In genomic region chr11:117967249-117968015, GRCm38 (mm10) we compare ENCODE assay signal across 8 mouse cellular contexts. TPM values are rescaled to one million over a fixed set of nuclear protein-coding genes. Genes with fewer than 3 reads are reported as not detected.
DNase-seq lines count a peak whose midpoint lies in the region; ATAC-seq and TF ChIP-seq lines count a peak whose summit lies in the region.

No protein-coding gene starts in this region.

- peaks cover 6% of the 10 kb centered on the region; the same call in 1 of the 2 replicates for H3K36me3 ChIP-seq in forebrain, embryonic 14.5 days (ENCODE audit: control insufficient read depth, insufficient read depth, low read length)
- H3K36me3 ChIP-seq in liver, embryonic 14.5 days (replicated peaks; ENCODE audit: control insufficient read depth, insufficient read depth, low read depth) = peaks cover 9% of the 10 kb centered on the region

- ATAC-seq in forebrain, embryonic 14.5 days = no peak
- ATAC-seq in liver, embryonic 14.5 days (ENCODE audit: insufficient read depth) = no peak
- ATAC-seq in frontal cortex, adult (ENCODE audit: low TSS enrichment) = no peak
- ATAC-seq in erythroid progenitor cell, adult 5-6 weeks (replicated peaks; ENCODE audit: low FRiP score, poor library complexity, severe bottlenecking) = no peak

- H3K9me3 ChIP-seq in forebrain, embryonic 14.5 days (replicated peaks; ENCODE audit: control insufficient read depth, low read length) = no peaks in the 10 kb centered on the region
- no peaks in the 10 kb centered on the region for H3K9me3 ChIP-seq in liver, embryonic 14.5 days (ENCODE audit: control insufficient read depth, low read length)

- TF ChIP-seq CTCF in left cerebral cortex, adult 2 months (IDR thresholded peaks at IDR 0.05) = no peak
- 0 out of 2 replicates have a peak, but pooled peaks have one; percentile 10 for TF ChIP-seq CTCF in brain, embryonic 14.5 days (IDR thresholded peaks at IDR 0.05; ENCODE audit: borderline replicate concordance, extremely low read depth, insufficient read depth, insufficient read length)
- no peak for TF ChIP-seq CTCF in liver, embryonic 14.5 days (IDR thresholded peaks at IDR 0.05; ENCODE audit: low read depth)

- peak overlapping the region; percentile 69 for H3K4me3 ChIP-seq in left cerebral cortex, adult 2 months
- peak overlapping the region; percentile 76 for H3K4me3 ChIP-seq in forebrain, embryonic 14.5 days (ENCODE audit: low read depth, low read length)
- H3K4me3 ChIP-seq in liver, embryonic 14.5 days (ENCODE audit: insufficient read depth in 1 of 2, low read depth in 2 of 2, low read length in 2 of 2) = peak overlapping the region; percentile 70 to 73

- TF ChIP-seq POLR2A in brain, embryonic 14.5 days (IDR thresholded peaks at IDR 0.05; ENCODE audit: borderline replicate concordance, extremely low read depth, insufficient read depth, insufficient read length, poor library complexity, severe bottlenecking) = no peak

- DNase-seq in left cerebral cortex, adult 2 months (ENCODE audit: extremely low spot score in 1 of 2, low spot score in 2 of 2) = no peak
- no peak for DNase-seq in left cerebral cortex, postnatal 14 days (ENCODE audit: low spot score in 2 of 2)
- DNase-seq in brain, embryonic 14.5 days (ENCODE audit: low read depth) = peak; percentile 76
- peak; percentile 57 for DNase-seq in forebrain, embryonic 14.5 days (ENCODE audit: low spot score)
- no peak for DNase-seq in liver, embryonic 14.5 days (ENCODE audit: low read depth in 3 of 3, low spot score in 3 of 3)
- no peak for DNase-seq in c-Kit-positive CD71-positive TER-119-positive erythroid progenitor cells, embryonic 14.5 days (ENCODE audit: low spot score)

- H3K4me1 ChIP-seq in forebrain, embryonic 14.5 days (ENCODE audit: control insufficient read depth, insufficient read depth, low read length) = peaks cover 44% of the 10 kb centered on the region
- peaks cover 3 to 39% of the 10 kb centered on the region in 2 experiments; a peak in 3 of 4 replicates for H3K4me1 ChIP-seq in liver, embryonic 14.5 days (replicated peaks; ENCODE audit: control insufficient read depth in 2 of 2, insufficient read depth in 2 of 2, low read length in 1 of 2)

- H3K27me3 ChIP-seq in forebrain, embryonic 14.5 days (replicated peaks; ENCODE audit: control insufficient read depth, insufficient read depth, low read length) = no peaks in the 10 kb centered on the region; the same call in 1 of the 2 replicates
- peaks cover 41% of the 10 kb centered on the region for H3K27me3 ChIP-seq in liver, embryonic 14.5 days (ENCODE audit: control insufficient read depth, insufficient read depth, low read length)

- peak overlapping the region; percentile 98 for H3K4me2 ChIP-seq in forebrain, embryonic 14.5 days (ENCODE audit: low read length)
- H3K4me2 ChIP-seq in liver, embryonic 14.5 days (ENCODE audit: low read depth) = peak overlapping the region; percentile 74

- intact Hi-C loops in left cerebral cortex, adult 2 months (cut with DNase I) = no loop called here
- intact Hi-C loops in left cerebral cortex, postnatal 14 days (cut with DNase I) = loop anchor here (2.0 to 5.0 kb wide), 2 partner anchors 35 to 90 kb away; no protein-coding TSS in a partner anchor

- 3% methylated on average over 34 of the region's 34 CpGs for WGBS in forebrain, embryonic 14.5 days
- WGBS in liver, embryonic 14.5 days (ENCODE audit: insufficient replicate concordance) = 28% methylated on average over 34 of the region's 34 CpGs

- H3K27ac ChIP-seq in left cerebral cortex, adult 2 months = peak overlapping the region; percentile 80; the same call in 1 of the 2 replicates
- 0 out of 2 replicates have a peak overlapping the region, but pooled peaks have one; percentile 92 for H3K27ac ChIP-seq in forebrain, embryonic 14.5 days (ENCODE audit: low read depth, low read length)
- no peak overlapping the region for H3K27ac ChIP-seq in liver, embryonic 14.5 days

- H3K9ac ChIP-seq in forebrain, embryonic 14.5 days (ENCODE audit: low read length) = peak overlapping the region; percentile 84
- peak overlapping the region; percentile 76; the same call in 1 of the 2 replicates for H3K9ac ChIP-seq in liver, embryonic 14.5 days (replicated peaks)

- TF ChIP-seq EP300 in liver, embryonic 14.5 days (IDR thresholded peaks at IDR 0.05; ENCODE audit: low read depth) = no peak

RNA-seq across cellular contexts. Expression of gene Socs3, which starts 2.4 kb away (rescaled TPM):
- total RNA-seq in left cerebral cortex, adult 2 months (2021) = 1 to 10 TPM; 4.4 to 6.1 TPM
- 1 to 10 TPM; 3.7 to 3.8 TPM for total RNA-seq in left cerebral cortex, postnatal 14 days (2021)
- polyA plus RNA-seq in brain, embryonic 14.5 days (2012; rRNA removed) = 8.4 and 13.6 TPM in 2 replicates
- 8.1 and 8.7 TPM in 2 replicates for polyA plus RNA-seq in forebrain, embryonic 14.5 days (2014; fragmentation: Nextera tagmentation; extraction: Ambion mirVana)
- polyA plus RNA-seq in liver, embryonic 14.5 days (2012; rRNA removed) = 6.5 and 7.0 TPM in 2 replicates
- polyA plus RNA-seq in liver, embryonic 14.5 days (2014; fragmentation: Nextera tagmentation; extraction: Ambion mirVana) = 2.2 and 2.7 TPM in 2 replicates
- total RNA-seq in erythroid progenitor cell, adult 5-6 weeks (2015; ENCODE audit: low replicate concordance) = 0.36 and 1.3 TPM in 2 replicates
- total RNA-seq in erythroid progenitor cell, adult 5-6 weeks (2017; ENCODE audit: low replicate concordance) = 1.2 TPM in 1 of 2 replicates, not detected in the other

RNA-seq across cellular contexts. Expression of gene Pgs1, which starts 18.7 kb away (rescaled TPM):
- 10 to 100 TPM; 83.3 to 85.5 TPM for total RNA-seq in left cerebral cortex, adult 2 months (2021)
- total RNA-seq in left cerebral cortex, postnatal 14 days (2021) = 10 to 100 TPM; 74.4 to 76.2 TPM
- 48.5 and 55.7 TPM in 2 replicates for polyA plus RNA-seq in brain, embryonic 14.5 days (2012; rRNA removed)
- 43.1 and 49.2 TPM in 2 replicates for polyA plus RNA-seq in forebrain, embryonic 14.5 days (2014; fragmentation: Nextera tagmentation; extraction: Ambion mirVana)
- polyA plus RNA-seq in liver, embryonic 14.5 days (2012; rRNA removed) = 11.9 and 12.9 TPM in 2 replicates
- 11.2 and 12.1 TPM in 2 replicates for polyA plus RNA-seq in liver, embryonic 14.5 days (2014; fragmentation: Nextera tagmentation; extraction: Ambion mirVana)
- 10.1 and 13.3 TPM in 2 replicates for total RNA-seq in erythroid progenitor cell, adult 5-6 weeks (2015; ENCODE audit: low replicate concordance)
- 5.1 and 22.5 TPM in 2 replicates for total RNA-seq in erythroid progenitor cell, adult 5-6 weeks (2017; ENCODE audit: low replicate concordance)

Comparison
In these comparisons a context has a peak if more than half of its experiments do, and no peak if none do; other contexts are left out.
1. DNase-seq: peak in brain, embryonic 14.5 days (single experiment) and forebrain, embryonic 14.5 days (single experiment); none in left cerebral cortex, adult 2 months (0 of 2), left cerebral cortex, postnatal 14 days (0 of 2), liver, embryonic 14.5 days (0 of 3) and c-Kit-positive CD71-positive TER-119-positive erythroid progenitor cells, embryonic 14.5 days (single experiment).
2. Peak in every context shown above with its lines, with median percentiles within 50 percentile points of each other: H3K4me3 ChIP-seq.